Mouse (Mus musculus) spleen, postnatal 36 days (tissue): ENCODE data around the gene Tbc1d22a.
"Not testable (repeated sequence)": the region's sequence is repeated elsewhere in the genome, so short reads cannot be mapped to it uniquely, and the experiment has no call there.

Experiments used
- DNase-seq, 2 experiments: peaks; one replicate each; pipeline ENCODE4 v3.0.0; 2022; ENCODE audit warnings: low spot score in 2 of 2, mixed read lengths in 1 of 2

Tbc1d22a gene

GRCm38 (mm10) chr15:86203292-86203793 is 10.9 kb upstream of the Tbc1d22a start:
- DNase-seq = no peak

GRCm38 (mm10) chr15:86203942-86204561 is 10.2 kb upstream of the Tbc1d22a start:
- peak; percentile 57 to 63 for DNase-seq

DNA sequence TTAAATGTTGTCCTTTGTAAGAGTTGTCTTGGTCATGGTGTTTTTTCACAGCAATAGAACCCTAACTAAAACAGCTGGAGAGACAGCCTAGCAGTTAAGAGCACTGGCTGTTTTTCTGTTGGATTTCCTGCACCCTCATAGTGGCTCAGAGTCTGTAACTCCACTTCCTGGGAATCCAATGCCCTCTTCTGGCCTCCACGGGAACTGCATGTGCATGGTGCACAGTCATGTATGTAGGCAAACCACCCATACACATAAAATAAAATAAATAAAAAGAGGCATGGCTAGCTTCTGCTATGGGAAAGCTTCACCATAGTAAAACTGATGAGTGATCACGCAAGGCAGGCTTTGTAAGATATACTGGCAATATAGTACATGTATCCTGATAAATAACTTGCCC is 9.0 kb upstream of the Tbc1d22a start:
- DNase-seq = peak; percentile 69 to 78

GRCm38 (mm10) chr15:86206385-86206784 is 7.9 kb upstream of the Tbc1d22a start:
- DNase-seq = no peak

- DNase-seq = not testable (repeated sequence)
These were observed 2.1 kb upstream of the Tbc1d22a start for GRCm38 (mm10) chr15:86212193-86212592.

GRCm38 (mm10) chr15:86214549-86215201 is 416 bp downstream of the Tbc1d22a start:
- DNase-seq = no peak

DNA sequence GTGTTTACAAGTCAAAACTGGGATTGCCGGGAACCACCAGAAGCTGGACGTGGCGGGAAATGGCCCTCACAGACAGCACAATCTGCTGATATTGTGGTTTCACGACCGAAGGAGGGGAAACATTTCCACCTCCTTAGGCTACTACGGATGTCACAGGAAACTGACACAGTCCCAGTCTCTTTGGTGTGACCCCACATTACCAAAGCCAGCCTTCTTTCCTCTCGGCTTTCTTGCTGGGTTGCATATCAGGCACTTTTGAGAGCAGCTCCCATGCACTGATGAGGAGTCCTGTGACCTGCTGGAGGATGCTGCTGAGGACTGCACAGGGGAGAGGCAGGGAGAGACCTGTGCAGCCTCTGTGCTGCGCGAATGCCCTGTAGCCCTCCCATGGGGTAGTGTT is 2.4 kb downstream of the Tbc1d22a start:
- DNase-seq = not testable (repeated sequence)

- DNase-seq = no peak
These were observed 5.4 kb downstream of the Tbc1d22a start for GRCm38 (mm10) chr15:86219534-86220228.

GRCm38 (mm10) chr15:86220229-86220630 is 6.0 kb downstream of the Tbc1d22a start:
- no peak for DNase-seq

GRCm38 (mm10) chr15:86220715-86221114 is 6.5 kb downstream of the Tbc1d22a start:
- DNase-seq = no peak

DNA sequence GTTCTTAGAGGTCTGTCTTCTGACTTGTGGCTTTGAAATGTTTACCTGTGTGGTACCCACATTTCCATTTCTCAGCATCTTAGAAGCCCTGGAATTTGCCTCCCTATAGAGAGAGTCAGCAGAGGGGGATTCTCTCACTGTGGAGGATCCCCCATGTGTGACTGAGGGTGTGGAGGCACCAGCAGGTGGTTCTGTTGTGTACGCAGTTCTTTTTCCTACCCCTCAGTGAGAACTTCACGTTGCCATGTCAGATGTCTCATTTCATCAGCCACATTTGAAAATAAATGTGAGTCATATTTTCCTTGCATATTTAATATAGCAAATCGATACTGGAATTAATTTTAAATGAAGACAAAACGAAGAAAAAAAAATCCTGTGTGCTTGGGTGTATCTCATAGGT is 7.1 kb downstream of the Tbc1d22a start:
- DNase-seq = no peak

DNA sequence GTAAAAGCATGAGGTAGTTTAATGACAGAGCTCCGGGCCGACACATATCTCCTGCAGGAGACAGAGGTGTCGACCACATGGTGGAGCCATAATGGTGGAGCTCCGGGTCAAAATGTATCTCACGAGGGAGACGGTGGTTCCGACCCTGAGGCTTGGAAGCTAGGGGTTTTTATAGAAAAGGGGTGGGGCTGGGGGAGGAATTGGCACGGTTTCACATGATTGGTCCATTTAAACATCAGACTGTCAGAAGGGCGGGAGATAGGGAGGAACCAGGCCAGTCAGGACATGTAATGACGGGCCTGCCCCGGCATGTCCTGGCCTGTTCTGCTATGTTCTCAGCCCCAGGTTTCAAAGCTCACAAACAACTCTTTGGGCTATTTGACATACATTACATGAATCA is 7.6 kb downstream of the Tbc1d22a start:
- not testable (repeated sequence) for DNase-seq

- peak in 1 of 2 experiments; percentile 23 for DNase-seq
These were observed 10.8 kb downstream of the Tbc1d22a start for GRCm38 (mm10) chr15:86224972-86225551.

GRCm38 (mm10) chr15:86226221-86226620 is 12.0 kb downstream of the Tbc1d22a start:
- no peak for DNase-seq

- no peak for DNase-seq
These were observed 12.7 kb downstream of the Tbc1d22a start for GRCm38 (mm10) chr15:86226968-86227367.

DNA sequence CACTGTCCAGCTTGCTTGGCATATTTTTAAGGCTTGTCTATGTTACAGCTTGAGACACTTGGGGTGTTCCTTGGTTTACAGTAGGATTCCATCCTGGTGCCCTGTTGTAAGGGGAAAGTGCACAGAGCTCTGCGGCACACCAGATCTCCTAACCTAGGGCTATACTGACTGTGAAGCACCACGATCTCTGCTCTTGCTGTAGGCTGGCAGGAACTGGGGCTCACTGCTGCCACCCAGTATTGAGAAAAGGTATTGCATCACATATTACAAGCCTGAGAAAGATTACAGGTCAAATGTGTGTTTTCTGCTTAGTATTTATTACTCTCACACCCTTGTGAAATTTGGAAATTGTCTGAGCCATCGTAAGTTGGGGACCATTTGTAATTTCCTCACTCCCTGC is 13.9 kb downstream of the Tbc1d22a start:
- peak; percentile 50 to 59 for DNase-seq

GRCm38 (mm10) chr15:86229088-86229487 is 14.8 kb downstream of the Tbc1d22a start:
- no peak for DNase-seq

GRCm38 (mm10) chr15:86229623-86230022 is 15.4 kb downstream of the Tbc1d22a start:
- no peak for DNase-seq

- DNase-seq = no peak
These were observed 16.9 kb downstream of the Tbc1d22a start for GRCm38 (mm10) chr15:86231170-86231569.

- no peak for DNase-seq
These were observed 17.7 kb downstream of the Tbc1d22a start for GRCm38 (mm10) chr15:86231831-86232512.

DNA sequence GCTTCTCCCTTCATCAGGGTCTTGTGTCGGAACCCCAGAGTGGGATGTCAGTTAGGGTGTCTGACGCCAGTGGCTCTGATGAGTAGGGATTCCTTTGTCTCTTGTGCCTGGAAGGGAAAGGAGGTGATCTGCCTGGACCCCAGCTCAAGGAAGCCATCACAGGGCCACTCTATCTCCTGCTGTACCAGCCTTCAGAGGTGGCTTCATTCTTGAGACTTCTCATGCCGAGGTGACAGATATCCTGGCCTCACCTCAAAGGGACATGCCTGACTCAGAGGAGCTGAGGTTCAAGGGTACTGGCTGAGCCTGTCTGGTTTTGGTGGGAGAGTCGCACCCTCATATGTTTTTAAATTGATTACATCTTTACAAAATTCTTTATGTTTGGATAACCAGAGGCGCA is 19.7 kb downstream of the Tbc1d22a start:
- no peak for DNase-seq
